Mouse (Mus musculus): ENCODE data around the gene Ano10.

GRCm38 (mm10) chr9:122219934-122220333 lies 74.3 kb downstream of the Ano10 start:
- TF ChIP-seq CTCF (IDR thresholded peaks at IDR 0.05; ENCODE audit: low read depth, low read length) (no peak), TAL1 (conservative IDR thresholded peaks at IDR 0.05; ENCODE audit: low read depth, low read length) (no peak)

All from G1E (cell line).